Mouse (Mus musculus) stomach, embryonic 15.5 days (tissue): ENCODE measurements at regions not wholly inside any gene's neighbourhood (a gene's known extent, or its start where the extent isn't known, plus 50 kb on each side); places are given as distances from the start of the nearest gene placed in this dataset.
A peak's percentile ranks its signal among the peaks of the same experiment; 100 is the strongest.

Experiments
- ATAC-seq: fragments of 200-750 bp; cut with Nextera tagmentation; 2 replicates; pipeline ENCODE4 v1.8.0; 2017; ENCODE audit warnings: low read depth, moderate number of reproducible peaks, moderate TSS enrichment; ENCODE audit not compliant: insufficient read depth, low FRiP score
- H3K27ac ChIP-seq: fragments of 300-500 bp; sonication (generic); 2 replicates; pipeline ENCODE4 v1.5.1; 2015; ENCODE audit warnings: mild to moderate bottlenecking, inconsistent platforms
- H3K27me3 ChIP-seq: fragments of 300-500 bp; sonication (generic); replicated peaks from 2 replicates; pipeline ENCODE4 v1.6.1; 2015; ENCODE audit warnings: inconsistent platforms
- H3K36me3 ChIP-seq: fragments of 300-500 bp; sonication (generic); 2 replicates; pipeline ENCODE4 v1.6.1; 2015; ENCODE audit warnings: inconsistent platforms
- H3K4me1 ChIP-seq: fragments of 300-500 bp; sonication (generic); 2 replicates; pipeline ENCODE4 v1.6.1; 2015; ENCODE audit warnings: inconsistent platforms
- H3K4me2 ChIP-seq: fragments of 300-500 bp; sonication (generic); 2 replicates; pipeline ENCODE4 v1.6.1; 2015; ENCODE audit warnings: mild to moderate bottlenecking, inconsistent platforms
- H3K4me3 ChIP-seq: fragments of 300-500 bp; sonication (generic); replicated peaks from 2 replicates; pipeline ENCODE4 v1.5.1; 2015; ENCODE audit warnings: inconsistent platforms
- H3K9ac ChIP-seq: fragments of 300-500 bp; sonication (generic); 2 replicates; pipeline ENCODE4 v1.6.1; 2015; ENCODE audit warnings: inconsistent platforms
- H3K9me3 ChIP-seq: fragments of 300-500 bp; sonication (generic); 2 replicates; pipeline ENCODE4 v1.6.1; 2016; ENCODE audit warnings: inconsistent platforms
- WGBS: fragments of 180-500 bp; shearing (Covaris S2); methylation state at CpG from one replicate; pipeline ENCODE4 v1.1.7; 2015; 5-methylcytosine and 5-hydroxymethylcytosine counted together

DNA sequence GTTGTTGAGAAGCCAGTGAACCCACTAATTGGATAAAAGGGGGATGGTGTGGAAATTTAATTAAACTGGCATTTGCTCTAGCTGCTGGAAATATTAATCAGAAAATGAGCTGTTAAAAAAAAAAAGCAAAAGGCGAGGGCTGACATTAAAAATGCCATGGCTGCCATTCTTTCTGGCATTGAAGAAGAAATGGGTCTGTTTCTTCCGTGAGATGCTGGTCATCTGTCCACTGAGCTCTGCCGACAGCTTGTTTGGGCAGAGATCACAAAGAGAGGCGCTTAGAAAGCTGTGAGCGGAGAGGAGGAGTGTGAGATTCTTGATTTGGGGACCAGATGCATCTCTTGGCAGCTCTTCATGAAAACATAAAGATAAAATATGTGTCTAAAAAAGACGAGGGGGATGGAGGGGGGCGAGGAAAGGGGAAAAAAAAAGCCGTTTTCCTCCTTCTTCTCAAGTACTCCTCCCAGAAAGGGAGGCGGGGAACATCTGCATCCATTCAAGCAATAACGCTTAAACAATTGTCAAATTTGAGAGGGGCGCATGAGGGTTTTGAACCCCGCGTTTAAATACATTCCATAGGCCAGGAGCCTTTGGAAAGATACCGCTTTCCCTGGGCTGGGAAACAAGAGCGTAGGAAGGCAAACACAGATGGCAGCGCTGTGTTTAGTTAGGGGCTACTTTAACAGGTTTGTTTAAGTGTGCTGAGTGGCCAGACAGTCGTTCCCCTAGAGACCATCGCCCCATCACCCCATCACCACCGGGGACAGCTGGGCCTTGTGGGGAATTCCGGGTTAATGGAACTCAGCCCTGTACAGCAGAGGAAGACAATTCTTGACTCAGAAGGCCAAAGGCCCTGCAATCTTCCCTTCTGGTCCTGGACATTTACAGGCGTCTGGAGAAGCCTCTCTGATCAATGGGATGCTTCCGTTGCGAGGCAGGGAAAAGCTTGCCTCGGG lies 109.2 kb upstream of the Slit3 start:
- H3K27me3 ChIP-seq: no peaks in the 10 kb centered on the region
- H3K4me3 ChIP-seq: no peak overlapping the region
- ATAC-seq: no peak
- H3K9me3 ChIP-seq: no peaks in the 10 kb centered on the region
- H3K4me1 ChIP-seq: peaks cover 3% of the 10 kb centered on the region
- H3K4me2 ChIP-seq: no peak overlapping the region; the same call in 1 of the 2 replicates
- H3K9ac ChIP-seq: no peak overlapping the region
- H3K36me3 ChIP-seq: no peaks in the 10 kb centered on the region
- peak overlapping the region; percentile 48 for H3K27ac ChIP-seq
- WGBS: 22% methylated on average over 24 of the region's 24 CpGs

DNA sequence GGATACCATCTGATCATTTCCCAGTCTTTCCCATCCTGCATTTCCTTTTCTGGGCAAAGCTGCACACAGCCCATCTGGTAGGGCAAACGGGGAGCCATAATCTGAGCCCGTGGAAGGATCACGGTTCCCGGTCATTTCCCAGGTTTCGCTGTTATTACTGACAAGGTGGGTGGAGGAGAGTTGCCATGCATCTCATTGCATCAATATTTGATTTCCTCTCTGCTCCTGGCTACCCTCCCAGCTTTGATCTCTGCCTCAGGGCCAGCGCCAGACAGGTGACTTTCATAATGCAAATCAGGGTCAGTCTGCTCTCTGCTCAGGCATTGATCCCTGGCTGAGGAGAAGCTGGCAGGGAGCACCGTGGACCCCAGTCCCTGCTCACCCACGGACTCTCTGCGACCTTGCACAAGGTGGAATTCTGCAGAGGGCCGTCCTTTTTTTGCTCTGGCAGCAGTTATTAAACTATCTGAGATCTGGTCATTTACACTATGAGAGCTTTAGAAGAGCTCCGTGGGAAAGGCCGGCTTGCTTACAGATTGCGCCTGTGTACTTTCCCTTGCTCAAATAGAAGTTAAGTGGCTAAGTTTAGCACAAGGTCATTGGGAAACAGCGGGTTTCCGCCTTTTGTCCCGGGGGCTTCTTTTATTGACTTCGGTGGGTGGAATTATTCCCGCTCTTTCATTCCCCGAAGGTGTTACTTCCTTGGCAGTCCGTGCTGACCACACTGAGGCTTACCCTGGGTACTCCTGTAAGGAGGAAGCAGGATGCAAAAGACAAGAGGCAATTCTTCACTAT lies 114.1 kb upstream of the Slit3 start:
- 21% methylated on average over 20 of the region's 20 CpGs for WGBS
- Histone ChIP-seq H3K9me3 (no peaks in the 10 kb centered on the region), H3K27me3 (no peaks in the 10 kb centered on the region), H3K9ac (no peak overlapping the region), H3K4me2 (peak overlapping the region; percentile 42), H3K27ac (peak overlapping the region; percentile 52), H3K4me1 (peaks cover 6% of the 10 kb centered on the region), H3K4me3 (peak overlapping the region; percentile 16), H3K36me3 (no peaks in the 10 kb centered on the region)
- ATAC-seq: peak; percentile 83

DNA sequence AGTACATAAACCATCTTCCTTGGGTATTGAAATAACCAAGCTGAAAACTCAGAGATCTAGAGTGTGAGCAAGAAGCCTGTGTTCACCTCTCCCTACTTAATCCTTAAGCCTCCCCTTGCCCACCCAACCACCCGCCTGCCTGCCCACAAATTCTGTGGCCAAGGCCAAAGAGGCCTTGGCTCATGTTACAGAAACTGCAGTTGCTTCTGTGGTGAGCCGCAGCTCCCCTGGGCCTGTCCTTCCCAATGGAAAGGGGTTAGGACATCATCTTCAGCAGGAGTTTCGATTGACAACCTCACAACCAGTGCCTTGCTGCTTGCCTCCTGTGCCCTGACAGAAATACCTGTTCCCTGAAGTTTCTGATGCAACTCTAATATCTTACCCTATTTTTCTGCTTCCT lies 115.9 kb upstream of the Slit3 start:
- WGBS: 81% methylated on average over 3 of the region's 3 CpGs
- Histone ChIP-seq H3K27me3 (no peaks in the 10 kb centered on the region), H3K27ac (no peak overlapping the region)

DNA sequence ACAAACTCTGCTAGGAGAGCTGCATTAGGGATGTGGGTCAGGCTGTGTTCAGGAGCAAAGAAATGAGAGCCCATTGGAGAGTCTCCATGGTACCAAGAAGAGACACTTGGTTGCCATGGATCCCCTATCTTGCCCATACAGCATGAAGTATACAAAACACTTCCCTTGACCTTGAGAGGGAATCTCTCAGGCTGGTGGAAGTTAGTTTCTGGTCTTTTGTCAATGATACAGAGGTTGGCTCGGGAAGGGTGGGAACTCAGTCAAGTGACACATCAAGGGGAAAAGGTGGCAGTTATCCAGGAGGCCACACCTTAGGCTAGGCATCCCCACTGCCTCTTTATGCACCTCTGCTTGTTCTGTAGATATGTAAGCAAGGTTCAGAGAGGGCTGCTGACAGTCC lies 116.6 kb upstream of the Slit3 start:
- Histone ChIP-seq H3K9ac (no peak overlapping the region), H3K27me3 (no peaks in the 10 kb centered on the region), H3K4me3 (no peak overlapping the region), H3K4me2 (no peak overlapping the region), H3K27ac (no peak overlapping the region), H3K36me3 (no peaks in the 10 kb centered on the region), H3K9me3 (no peaks in the 10 kb centered on the region), H3K4me1 (peaks cover 6% of the 10 kb centered on the region)
- ATAC-seq: no peak
- 31% methylated on average over 1 of the region's 1 CpGs for WGBS

More for the DNA sequence above, 115.9 kb upstream of the Slit3 start:
- Histone ChIP-seq H3K36me3 (no peaks in the 10 kb centered on the region), H3K4me2 (no peak overlapping the region), H3K4me1 (peaks cover 6% of the 10 kb centered on the region), H3K9ac (no peak overlapping the region), H3K9me3 (no peaks in the 10 kb centered on the region), H3K4me3 (no peak overlapping the region)
- no peak for ATAC-seq

DNA sequence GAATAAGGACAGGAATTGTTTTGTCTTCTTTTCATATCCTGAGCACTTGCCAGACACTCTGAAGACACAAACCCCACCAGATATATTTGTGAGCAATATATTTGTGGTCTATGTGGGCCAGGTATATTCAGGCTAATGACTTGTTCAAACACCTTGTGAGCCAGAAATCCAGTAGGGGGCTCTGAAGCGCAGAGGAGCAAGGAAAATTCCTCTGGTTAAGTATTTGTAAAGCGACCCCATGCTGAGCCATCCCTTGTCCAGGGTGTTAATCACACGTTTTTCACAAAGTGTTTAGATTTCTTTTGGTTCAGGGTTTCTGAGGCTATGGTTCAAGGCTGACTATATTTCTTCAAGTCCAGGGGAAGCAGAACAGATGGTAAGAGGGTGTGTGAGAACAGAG lies 117.1 kb upstream of the Slit3 start:
- 24% methylated on average over 3 of the region's 3 CpGs for WGBS
- Histone ChIP-seq H3K4me1 (peaks cover 6% of the 10 kb centered on the region), H3K4me3 (no peak overlapping the region), H3K27me3 (no peaks in the 10 kb centered on the region), H3K9ac (no peak overlapping the region), H3K36me3 (no peaks in the 10 kb centered on the region), H3K4me2 (no peak overlapping the region), H3K27ac (no peak overlapping the region), H3K9me3 (no peaks in the 10 kb centered on the region)
- no peak for ATAC-seq

DNA sequence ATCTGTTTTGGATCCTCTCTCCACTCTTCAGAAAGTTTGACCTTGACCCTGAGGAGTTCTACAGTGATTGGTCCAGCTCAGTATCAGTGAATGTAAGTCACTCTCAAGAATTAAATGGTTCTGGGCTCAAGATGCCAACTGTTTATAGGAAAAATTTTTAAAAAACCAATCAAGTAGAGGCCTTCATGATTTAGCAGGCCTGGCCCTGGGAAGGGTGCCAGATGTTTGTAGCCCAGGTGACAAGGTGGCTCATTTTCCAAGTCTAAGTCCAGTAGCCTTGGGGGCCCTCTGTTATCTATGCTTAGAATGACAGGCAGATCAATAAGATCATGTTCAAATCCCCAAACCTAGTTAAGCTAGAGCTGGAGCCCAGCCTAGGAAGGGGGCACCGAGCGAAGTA lies 123.1 kb upstream of the Slit3 start:
- no peak overlapping the region for H3K4me3 ChIP-seq
- no peaks in the 10 kb centered on the region for H3K9me3 ChIP-seq
- no peak overlapping the region for H3K27ac ChIP-seq
- H3K9ac ChIP-seq: no peak overlapping the region
- WGBS: 83% methylated on average over 2 of the region's 2 CpGs
- H3K36me3 ChIP-seq: no peaks in the 10 kb centered on the region
- H3K4me2 ChIP-seq: no peak overlapping the region
- H3K4me1 ChIP-seq: no peaks in the 10 kb centered on the region
- no peaks in the 10 kb centered on the region for H3K27me3 ChIP-seq
- no peak for ATAC-seq

DNA sequence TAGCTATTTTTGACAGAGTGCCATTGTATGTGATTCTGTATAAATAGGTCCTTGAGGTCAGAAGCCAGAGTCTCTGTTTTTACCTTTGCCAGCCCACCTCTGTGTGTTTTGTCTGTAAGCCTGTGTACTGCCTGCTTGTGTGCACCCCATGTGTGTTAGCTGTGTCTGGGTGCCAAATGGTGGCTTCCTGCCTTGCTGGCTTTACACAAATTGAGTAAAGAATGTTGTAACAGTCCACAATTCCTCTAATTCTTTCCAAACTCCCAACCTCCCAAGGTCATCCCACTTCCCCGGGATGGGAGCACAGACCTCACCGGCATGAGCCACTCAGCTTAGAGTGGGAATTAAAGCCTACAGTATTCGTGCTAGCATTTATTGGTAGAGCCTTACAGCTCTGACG lies 125.5 kb upstream of the Slit3 start:
- H3K27me3 ChIP-seq: no peaks in the 10 kb centered on the region
- 67% methylated on average over 4 of the region's 4 CpGs for WGBS
- H3K9me3 ChIP-seq: no peaks in the 10 kb centered on the region
- no peak overlapping the region for H3K27ac ChIP-seq
- H3K4me3 ChIP-seq: no peak overlapping the region
- H3K9ac ChIP-seq: no peak overlapping the region
- no peak overlapping the region for H3K4me2 ChIP-seq
- H3K36me3 ChIP-seq: no peaks in the 10 kb centered on the region
- no peaks in the 10 kb centered on the region for H3K4me1 ChIP-seq
- no peak for ATAC-seq

DNA sequence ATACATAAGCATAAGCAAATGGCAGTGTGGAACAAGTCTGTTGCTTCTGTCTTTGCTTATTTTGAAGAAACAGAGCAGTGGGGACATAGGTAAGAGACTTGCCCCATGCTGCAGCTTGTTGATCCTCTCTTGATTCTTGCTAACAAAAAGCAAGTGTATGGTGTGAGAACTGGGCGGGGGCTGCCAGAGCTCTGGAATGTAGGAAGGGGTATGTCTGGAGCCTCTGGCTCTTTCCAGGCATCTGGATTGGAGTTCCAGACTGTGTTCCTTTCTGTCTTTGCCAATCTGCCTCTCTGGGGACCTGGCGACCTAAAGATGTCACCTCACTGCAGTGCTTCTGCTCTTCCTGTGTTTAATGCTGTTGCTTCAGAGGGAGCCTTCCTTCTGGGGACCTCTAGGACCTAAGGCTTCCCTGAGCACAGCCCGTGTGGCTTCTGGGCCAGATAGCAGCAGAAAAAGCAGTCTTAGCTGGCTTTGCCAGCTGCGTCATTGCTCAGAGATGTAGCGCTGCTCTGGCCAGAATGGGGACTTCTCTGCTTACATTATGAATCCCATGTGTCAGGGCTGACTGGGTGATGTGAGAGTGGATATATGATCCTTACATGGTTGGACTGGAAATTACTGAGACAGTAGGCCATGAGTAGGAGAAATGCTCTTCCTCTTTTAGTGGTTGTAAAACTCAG lies 138.1 kb upstream of the Slit3 start:
- peak; percentile 43; the same call in 1 of the 2 replicates for ATAC-seq
- H3K4me2 ChIP-seq: no peak overlapping the region
- H3K9me3 ChIP-seq: no peaks in the 10 kb centered on the region
- no peaks in the 10 kb centered on the region for H3K27me3 ChIP-seq
- 61% methylated on average over 5 of the region's 5 CpGs for WGBS
- no peak overlapping the region for H3K27ac ChIP-seq
- no peak overlapping the region for H3K4me3 ChIP-seq
- no peak overlapping the region for H3K9ac ChIP-seq
- 0 out of 2 replicates have a peak, but pooled peaks cover 4% of the 10 kb centered on the region for H3K4me1 ChIP-seq
- no peaks in the 10 kb centered on the region for H3K36me3 ChIP-seq

DNA sequence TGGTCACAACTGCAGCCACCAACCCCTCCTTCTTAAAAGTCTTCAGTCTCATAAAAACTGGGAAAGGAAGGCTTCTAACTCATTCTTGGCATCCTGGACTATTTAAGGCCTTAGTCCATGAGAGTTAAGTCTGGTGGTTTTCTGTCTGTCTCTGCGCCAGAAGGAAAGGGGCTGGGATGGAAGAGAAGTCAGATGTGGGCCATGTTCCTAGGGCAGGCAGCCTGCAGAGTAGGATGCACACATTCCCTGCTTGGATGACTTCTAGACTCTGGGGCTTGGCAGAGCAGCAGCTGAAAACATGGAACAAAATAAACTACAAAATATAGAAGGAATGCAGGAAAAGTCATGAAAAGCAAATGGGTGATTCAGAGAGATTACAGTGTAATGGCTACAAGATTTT lies 140.8 kb upstream of the Slit3 start:
- no peaks in the 10 kb centered on the region for H3K27me3 ChIP-seq
- no peak overlapping the region for H3K9ac ChIP-seq
- ATAC-seq: no peak
- WGBS: 69% methylated on average over 1 of the region's 1 CpGs
- H3K27ac ChIP-seq: no peak overlapping the region
- H3K4me1 ChIP-seq: peaks cover 14% of the 10 kb centered on the region; the same call in 1 of the 2 replicates
- H3K9me3 ChIP-seq: no peaks in the 10 kb centered on the region
- no peak overlapping the region for H3K4me2 ChIP-seq
- no peaks in the 10 kb centered on the region for H3K36me3 ChIP-seq
- H3K4me3 ChIP-seq: no peak overlapping the region

DNA sequence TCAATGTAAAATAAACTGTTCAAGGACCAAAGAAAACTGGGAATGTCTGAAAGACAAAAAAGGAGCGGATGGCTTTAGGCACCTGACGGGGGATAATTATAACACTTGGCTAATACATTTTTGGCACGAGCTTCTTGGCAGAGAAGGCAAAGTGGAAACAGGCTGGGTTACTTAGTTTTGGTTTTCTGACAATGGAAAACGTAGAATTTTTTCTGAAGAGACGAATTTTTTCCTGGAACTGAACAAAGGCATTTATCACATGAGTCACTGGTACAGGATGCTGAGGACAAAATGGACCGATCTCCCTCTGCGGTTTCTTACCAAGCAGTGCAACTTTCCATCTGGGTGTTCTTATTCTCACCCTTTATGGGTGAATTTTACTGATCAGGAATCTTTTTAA lies 143.2 kb upstream of the Slit3 start:
- H3K27ac ChIP-seq: no peak overlapping the region
- H3K9me3 ChIP-seq: no peaks in the 10 kb centered on the region
- no peak overlapping the region for H3K4me3 ChIP-seq
- no peaks in the 10 kb centered on the region for H3K36me3 ChIP-seq
- 61% methylated on average over 7 of the region's 7 CpGs for WGBS
- peaks cover 12% of the 10 kb centered on the region; the same call in 1 of the 2 replicates for H3K4me1 ChIP-seq
- H3K9ac ChIP-seq: no peak overlapping the region
- no peak for ATAC-seq
- H3K4me2 ChIP-seq: no peak overlapping the region
- no peaks in the 10 kb centered on the region for H3K27me3 ChIP-seq

DNA sequence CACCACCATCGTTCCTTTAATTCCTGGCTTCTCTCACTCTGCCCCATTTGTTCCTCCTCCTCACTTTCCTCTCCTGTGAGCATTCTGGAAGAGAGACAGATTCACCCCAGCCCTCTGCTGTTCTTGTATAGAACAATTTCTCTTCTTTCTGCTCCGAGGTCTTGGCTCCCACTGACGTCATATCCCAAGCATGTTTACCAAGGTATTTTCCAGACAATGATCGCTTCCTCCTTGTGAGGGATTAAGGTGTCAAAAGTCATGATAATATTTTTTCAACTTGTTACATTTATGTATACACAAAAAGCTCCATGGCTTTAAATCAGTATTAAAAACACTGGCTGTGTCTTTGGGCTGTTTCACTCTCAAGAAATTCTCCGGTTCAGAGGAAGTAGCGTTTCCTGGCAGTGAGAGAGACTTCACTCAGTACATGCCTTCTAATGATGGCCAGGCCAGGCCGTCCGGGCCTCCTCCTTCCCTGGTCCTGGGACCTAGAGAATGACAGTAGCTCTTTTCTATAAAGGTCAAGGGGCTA lies 142.4 kb upstream of the Spdl1 start:
- WGBS: 21% methylated on average over 8 of the region's 8 CpGs
- peak overlapping the region; percentile 63 for H3K27ac ChIP-seq

More for the DNA sequence above, 142.4 kb upstream of the Spdl1 start:
- Histone ChIP-seq H3K27me3 (no peaks in the 10 kb centered on the region), H3K4me1 (peaks cover 9% of the 10 kb centered on the region; the same call in 1 of the 2 replicates), H3K9me3 (no peaks in the 10 kb centered on the region), H3K4me3 (no peak overlapping the region), H3K4me2 (0 out of 2 replicates have a peak overlapping the region, but pooled peaks have one; percentile 8), H3K9ac (no peak overlapping the region), H3K36me3 (no peaks in the 10 kb centered on the region)
- ATAC-seq: peak; percentile 56; the same call in 1 of the 2 replicates
